Mouse (Mus musculus) olfactory bulb, adult 2 months (tissue): ENCODE results near the gene Tbx3. TPM values are rescaled to one million over a fixed set of nuclear protein-coding genes. Genes with fewer than 3 reads are reported as not detected.

Experiments
- H3K27ac ChIP-seq: fragments of 200-500 bp; 2 replicates; pipeline ENCODE4 v1.5.1; 2012; ENCODE audit warnings: low read depth, low read length; ENCODE audit not compliant: insufficient read depth
- H3K4me1 ChIP-seq: fragments of 200-500 bp; 2 replicates; pipeline ENCODE4 v1.6.1; 2012; ENCODE audit warnings: low read length; ENCODE audit not compliant: control insufficient read depth, insufficient read depth
- H3K4me3 ChIP-seq: fragments of 200-500 bp; 2 replicates; pipeline ENCODE4 v1.5.1; 2012; ENCODE audit warnings: mild to moderate bottlenecking, low read depth, low read length, moderate library complexity; ENCODE audit not compliant: insufficient read depth
- CTCF ChIP-seq: fragments of 200-500 bp; IDR thresholded peaks from 2 replicates; pipeline ENCODE4 v1.5.1; 2012; ENCODE audit warnings: low read depth, mild to moderate bottlenecking, low read length, moderate library complexity; ENCODE audit not compliant: insufficient read depth
- POLR2A ChIP-seq: fragments of 200-500 bp; IDR thresholded peaks from 2 replicates; pipeline ENCODE4 v1.6.1; 2012; ENCODE audit warnings: mild to moderate bottlenecking, low read depth, low read length, moderate library complexity; ENCODE audit not compliant: insufficient read depth
- WGBS: fragments of 180-500 bp; shearing (Covaris S2); methylation state at CpG from one replicate; pipeline ENCODE4 v1.1.7; 2018; 5-methylcytosine and 5-hydroxymethylcytosine counted together
- polyA plus RNA-seq: library from polyadenylated mRNA; stranded (reverse); fragments of >200 nt; gene quantifications from 2 replicates; pipeline ENCODE4 v1.2.4, GENCODE M21; 2012; ENCODE audit warnings: low replicate concordance; ENCODE audit not compliant: missing spikeins, insufficient read depth, insufficient read length

Gene Tbx3
- polyA plus RNA-seq: not detected in 2 replicates

DNA sequence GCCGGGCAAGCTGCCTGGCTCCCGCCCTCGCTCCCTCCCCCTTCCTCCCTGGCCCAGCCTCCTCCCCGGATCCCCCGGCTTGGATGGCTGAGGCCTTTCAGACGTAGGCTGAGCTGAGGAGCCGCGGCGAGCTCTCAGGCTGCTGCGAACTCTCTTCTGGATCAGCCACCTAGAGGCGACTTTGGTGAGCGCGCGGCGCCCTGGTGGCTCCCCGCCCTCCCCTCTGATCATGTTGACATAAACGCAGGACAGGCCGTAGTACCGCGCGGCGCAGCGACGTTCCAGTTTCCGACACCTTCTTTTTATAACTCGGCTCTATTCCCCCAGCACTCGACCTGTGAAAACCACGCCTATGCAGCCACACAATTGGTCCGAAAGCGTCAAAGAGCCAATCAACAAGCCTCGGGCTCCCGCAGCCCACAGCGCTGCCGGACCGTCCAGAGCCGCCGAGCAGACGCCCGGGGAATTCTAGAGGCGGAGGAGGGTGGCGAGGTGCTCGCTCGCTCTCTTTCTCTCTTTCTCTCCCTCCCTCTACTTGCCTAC is at the start of gene Tbx3:
Tbx3 (plus strand) TSS at position 104 of the 543 bp plus-strand sequence.
- TF ChIP-seq CTCF: 0 out of 2 replicates have a peak, but pooled peaks have one; percentile 26
- TF ChIP-seq POLR2A: no peak
- WGBS: under 1% methylated on average over 41 of the region's 43 CpGs
- H3K27ac ChIP-seq: no peak within 1 kb of the TSS; the same call in 1 of the 2 replicates

DNA sequence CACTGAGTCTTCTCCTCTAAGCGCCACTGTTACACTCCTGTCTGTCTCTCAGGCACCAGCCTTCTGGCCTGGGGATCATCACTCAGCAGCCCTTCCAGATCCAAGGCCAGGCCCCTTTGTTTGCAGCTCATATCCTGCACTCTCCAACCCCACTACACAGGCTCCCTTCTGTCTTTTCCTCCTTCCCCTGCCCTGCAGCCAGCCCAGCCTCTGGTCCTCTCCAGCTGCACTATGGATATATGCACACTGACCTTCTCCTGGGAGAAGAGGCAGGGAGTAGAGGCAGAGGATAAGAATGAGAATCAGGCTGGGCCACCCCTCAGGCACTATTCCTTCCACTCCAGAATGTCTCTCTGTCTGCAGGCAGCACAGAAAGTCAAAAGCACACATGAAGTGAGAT is 48.4 kb upstream of the Tbx3 start:
- Histone ChIP-seq H3K4me3 (no peak overlapping the region), H3K4me1 (peaks cover 5% of the 10 kb centered on the region), H3K27ac (no peak overlapping the region)
- no peak for TF ChIP-seq POLR2A
- no peak for TF ChIP-seq CTCF
- 100% methylated on average over 1 of the region's 1 CpGs for WGBS

More for the DNA sequence above, at the start of gene Tbx3:
- peak within 1 kb of the TSS; percentile 19; the same call in 1 of the 2 replicates for H3K4me3 ChIP-seq
- H3K4me1 ChIP-seq: peaks cover 11% of the 10 kb centered on the region

DNA sequence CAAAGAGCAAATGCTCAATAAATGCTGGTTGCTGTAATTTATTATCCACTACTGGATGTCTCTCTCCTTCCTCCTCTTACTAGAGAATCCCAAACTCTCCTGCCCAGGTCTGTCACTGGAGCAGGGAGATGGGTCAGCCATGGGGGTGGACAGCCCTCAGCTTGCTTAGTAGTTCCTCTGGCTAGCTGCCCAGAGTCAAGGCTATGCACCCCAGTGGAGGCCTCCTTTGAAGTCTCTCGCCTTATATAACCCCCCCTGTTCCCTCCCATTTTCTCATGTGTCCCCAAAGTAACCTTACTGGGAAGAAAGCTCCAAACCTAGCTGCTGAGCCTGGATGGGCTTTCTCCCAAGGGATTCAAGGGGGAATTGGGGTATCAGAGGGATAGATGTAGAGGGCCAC is 45.9 kb upstream of the Tbx3 start:
- H3K4me3 ChIP-seq: no peak overlapping the region
- 62% methylated on average over 1 of the region's 1 CpGs for WGBS
- no peak for TF ChIP-seq CTCF
- no peak for TF ChIP-seq POLR2A
- no peak overlapping the region for H3K27ac ChIP-seq
- H3K4me1 ChIP-seq: peaks cover 5% of the 10 kb centered on the region

DNA sequence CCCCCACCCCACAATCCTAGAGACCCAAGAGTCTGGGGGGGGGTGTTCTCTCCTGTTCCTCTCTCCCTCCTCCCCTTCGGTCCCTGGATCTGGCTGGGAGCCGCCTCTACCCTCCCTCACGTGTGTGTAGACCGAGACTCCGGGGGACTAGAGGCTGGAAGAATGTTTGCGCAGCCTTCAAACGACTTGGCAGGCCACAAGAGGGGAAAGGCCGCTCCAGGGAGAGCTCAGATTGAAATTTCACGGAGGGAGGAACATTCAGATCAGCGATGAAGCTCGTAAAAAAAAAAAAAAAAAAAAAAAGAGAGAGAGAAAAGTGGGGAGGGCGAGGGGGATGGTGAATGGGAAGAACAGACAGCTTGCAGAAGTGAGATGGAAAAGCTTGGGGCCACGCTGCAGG is 44.9 kb upstream of the Tbx3 start:
- Histone ChIP-seq H3K27ac (no peak overlapping the region), H3K4me3 (no peak overlapping the region), H3K4me1 (peaks cover 5% of the 10 kb centered on the region)
- WGBS: 22% methylated on average over 13 of the region's 13 CpGs
- TF ChIP-seq CTCF (no peak), POLR2A (no peak)

DNA sequence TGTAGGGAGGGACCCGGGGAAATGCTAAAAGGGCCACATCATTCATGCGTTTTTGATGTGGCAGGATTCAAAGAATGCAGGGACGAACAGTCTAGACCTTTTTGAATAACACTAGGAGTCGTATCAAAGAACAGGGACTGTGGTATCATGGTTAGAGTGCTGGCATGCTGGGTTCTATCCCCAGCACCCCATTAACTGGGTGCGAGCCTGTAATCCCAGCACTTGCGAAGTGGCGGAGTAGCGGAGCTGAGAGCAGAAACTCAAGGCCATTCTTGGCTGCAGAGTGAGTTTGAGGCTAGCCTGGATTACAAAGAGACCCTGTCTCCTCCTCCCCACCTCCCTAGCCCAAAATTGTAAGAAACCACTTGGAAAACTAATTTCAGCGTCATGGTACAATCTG is 44.3 kb upstream of the Tbx3 start:
- Histone ChIP-seq H3K4me1 (peaks cover 5% of the 10 kb centered on the region), H3K27ac (no peak overlapping the region), H3K4me3 (no peak overlapping the region)
- WGBS: 44% methylated on average over 9 of the region's 9 CpGs
- TF ChIP-seq POLR2A (no peak), CTCF (no peak)

DNA sequence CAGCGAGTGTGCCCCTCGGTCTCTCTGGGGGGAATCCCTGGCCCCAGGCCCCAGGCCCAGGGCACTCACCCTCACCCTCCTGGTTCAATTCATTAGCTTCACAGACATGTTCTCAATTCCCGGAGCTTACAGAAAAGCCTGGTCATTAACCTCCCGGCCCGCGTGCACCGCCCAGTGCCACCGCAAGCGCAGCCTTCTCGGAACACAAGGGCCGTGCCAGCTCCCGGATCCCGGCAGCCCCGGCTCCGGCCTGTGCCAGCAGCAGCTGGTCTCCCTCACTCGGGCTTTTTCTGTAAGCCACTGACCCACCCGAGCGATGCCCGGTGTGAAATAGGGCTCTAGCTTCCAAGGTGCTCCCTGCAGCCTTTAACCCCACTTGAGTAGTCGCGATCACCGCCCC is 43.8 kb upstream of the Tbx3 start:
- TF ChIP-seq CTCF (no peak), POLR2A (no peak)
- WGBS: 9% methylated on average over 22 of the region's 22 CpGs
- Histone ChIP-seq H3K27ac (no peak overlapping the region), H3K4me1 (peaks cover 5% of the 10 kb centered on the region), H3K4me3 (no peak overlapping the region)

DNA sequence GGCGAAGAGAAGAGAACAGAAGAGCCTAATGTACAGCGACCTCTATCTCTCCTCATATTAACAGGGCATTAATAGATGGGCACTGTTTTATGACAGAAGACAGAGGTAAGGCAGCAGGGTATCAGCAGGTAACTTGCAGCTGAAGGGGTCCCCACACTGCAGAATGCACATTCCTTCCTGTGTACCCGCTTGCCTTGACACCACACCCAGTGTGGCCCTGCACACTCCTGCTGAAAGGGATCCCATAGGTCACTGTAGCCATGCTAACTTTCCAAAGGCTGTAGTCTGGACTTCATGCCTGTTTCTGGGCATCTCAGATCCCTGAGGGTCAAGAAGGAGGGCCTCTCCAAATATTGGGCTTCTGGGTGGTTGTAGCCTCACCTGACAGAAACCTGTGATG is 42.4 kb upstream of the Tbx3 start:
- 93% methylated on average over 3 of the region's 3 CpGs for WGBS

DNA sequence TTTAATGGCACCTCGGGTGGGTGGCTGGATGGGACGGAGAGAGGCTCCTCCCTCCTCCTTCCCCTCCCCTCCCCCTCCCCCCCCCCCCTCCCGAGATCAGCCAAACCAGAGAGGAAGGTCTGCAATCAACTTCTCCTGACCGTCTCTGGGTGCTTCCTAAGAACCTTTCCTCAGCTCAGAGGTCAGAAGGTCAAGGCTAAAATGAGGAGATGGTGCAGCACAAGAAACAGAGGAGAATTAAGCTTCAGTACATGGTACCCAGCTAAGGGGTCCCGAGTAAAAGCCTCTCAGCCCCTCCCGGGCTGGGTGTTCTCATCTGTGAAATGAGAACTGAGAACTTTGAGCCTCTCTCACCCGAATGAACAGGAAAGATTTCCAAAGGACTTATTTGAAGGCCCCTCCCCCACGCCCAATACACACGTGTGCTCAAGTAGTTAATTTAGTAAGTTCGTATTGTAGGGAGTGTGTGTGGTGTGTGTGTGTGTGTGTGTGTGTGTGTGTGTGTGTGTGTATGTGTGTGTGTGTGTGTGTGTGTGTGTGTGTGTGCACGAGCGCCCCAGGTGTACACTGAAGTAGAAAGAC is 41.6 kb upstream of the Tbx3 start:
- H3K4me3 ChIP-seq: no peak overlapping the region
- no peak for TF ChIP-seq CTCF
- TF ChIP-seq POLR2A: no peak
- H3K4me1 ChIP-seq: peaks cover 5% of the 10 kb centered on the region
- 49% methylated on average over 12 of the region's 12 CpGs for WGBS
- no peak overlapping the region for H3K27ac ChIP-seq

More for the DNA sequence above, 42.4 kb upstream of the Tbx3 start:
- no peak overlapping the region for H3K4me3 ChIP-seq
- H3K4me1 ChIP-seq: peaks cover 5% of the 10 kb centered on the region
- H3K27ac ChIP-seq: no peak overlapping the region
- TF ChIP-seq CTCF (no peak), POLR2A (no peak)

DNA sequence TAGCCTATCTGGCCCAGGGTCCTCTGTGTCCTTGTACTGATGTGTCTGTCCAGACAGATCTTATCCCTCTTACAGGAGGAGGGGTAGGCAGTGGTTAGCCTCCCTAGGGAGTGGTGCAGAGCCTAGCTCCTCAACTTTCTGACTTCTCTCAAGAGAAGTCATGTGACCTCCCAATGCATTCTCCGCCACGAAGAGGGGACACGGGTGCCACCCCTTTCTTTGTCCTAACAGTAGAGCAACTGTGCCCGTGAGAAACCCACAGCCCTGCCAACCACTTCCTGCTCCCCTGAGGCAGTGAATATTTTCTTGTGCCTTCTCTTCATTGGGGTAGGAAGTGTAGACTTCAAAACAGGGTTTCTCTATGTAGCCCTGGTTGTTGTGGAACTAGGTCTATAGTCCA is 36.9 kb upstream of the Tbx3 start:
- H3K4me3 ChIP-seq: no peak overlapping the region
- 89% methylated on average over 4 of the region's 4 CpGs for WGBS
- TF ChIP-seq CTCF (no peak), POLR2A (no peak)
- H3K27ac ChIP-seq: no peak overlapping the region
- no peaks in the 10 kb centered on the region for H3K4me1 ChIP-seq

DNA sequence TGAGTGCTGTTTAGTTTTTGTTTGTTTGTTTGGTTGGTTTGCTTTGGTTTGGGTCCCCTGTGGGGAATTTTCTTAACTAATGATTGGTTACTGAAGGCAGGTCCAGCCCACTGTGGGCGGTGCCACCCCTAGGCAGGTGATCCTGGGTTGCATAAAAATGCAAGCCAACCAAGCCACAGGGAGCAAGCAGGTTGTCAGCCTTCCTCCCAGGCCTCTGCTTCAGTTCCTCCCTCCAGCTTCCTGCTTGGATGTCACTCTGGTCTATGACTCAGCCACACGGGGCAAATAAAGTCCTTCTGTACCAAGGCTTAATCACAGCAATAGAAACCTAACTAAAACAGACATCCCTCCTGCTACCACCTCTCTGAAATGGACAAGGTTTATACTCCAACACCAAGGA is 35.6 kb upstream of the Tbx3 start:
- no peak overlapping the region for H3K4me3 ChIP-seq
- no peaks in the 10 kb centered on the region for H3K4me1 ChIP-seq
- 57% methylated on average over 2 of the region's 2 CpGs for WGBS
- no peak overlapping the region for H3K27ac ChIP-seq
- no peak for TF ChIP-seq POLR2A

DNA sequence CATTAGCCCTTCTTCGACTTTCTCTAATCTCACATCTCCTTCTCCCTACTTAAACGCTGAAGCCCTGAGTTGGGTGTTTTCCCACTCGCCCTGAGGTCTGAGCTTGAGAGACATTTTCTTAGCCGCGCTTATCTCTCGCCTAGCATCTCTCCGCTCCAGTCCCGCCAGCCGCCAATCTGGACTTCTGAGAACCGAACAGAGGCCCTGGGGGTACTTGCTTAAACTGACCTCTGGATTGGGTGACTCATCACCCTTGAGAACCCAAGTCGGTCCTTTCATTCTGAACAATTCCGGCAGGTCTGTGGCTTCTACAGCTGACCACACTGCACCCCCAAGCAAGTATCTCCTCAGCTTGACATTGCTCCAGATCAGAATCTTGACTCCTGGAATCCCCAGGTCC is 32.2 kb upstream of the Tbx3 start:
- WGBS: 82% methylated on average over 12 of the region's 12 CpGs
- TF ChIP-seq POLR2A (no peak), CTCF (no peak)
- Histone ChIP-seq H3K27ac (no peak overlapping the region), H3K4me1 (no peaks in the 10 kb centered on the region), H3K4me3 (no peak overlapping the region)
